Mouse (Mus musculus) liver, embryonic 14.5 days (tissue): Measurements from ENCODE around the gene Cpne7. TPM values are rescaled to one million over a fixed set of nuclear protein-coding genes. Genes with fewer than 3 reads are reported as not detected.

ENCODE experiments used
- ATAC-seq: fragments of 200-750 bp; cut with Nextera tagmentation; 2 replicates; pipeline ENCODE4 v1.8.0; 2017; ENCODE audit warnings: moderate number of reproducible peaks, mild to moderate bottlenecking, moderate library complexity; ENCODE audit not compliant: insufficient read depth
- DNase-seq, 3 experiments: peaks; one replicate each; pipeline ENCODE4 v3.0.0-alpha.2; 2012 to 2013; ENCODE audit warnings: low read depth in 3 of 3, low spot score in 3 of 3
- H3K27ac ChIP-seq: fragments of 300-500 bp; sonication (generic); 2 replicates; pipeline ENCODE4 v1.5.1; 2014; ENCODE audit warnings: moderate library complexity, mild to moderate bottlenecking, control low read depth, inconsistent platforms
- H3K27me3 ChIP-seq: fragments of 300-500 bp; sonication (generic); 2 replicates; pipeline ENCODE4 v1.6.1; 2014; ENCODE audit warnings: mild to moderate bottlenecking, low read length, moderate library complexity; ENCODE audit not compliant: control insufficient read depth, insufficient read depth
- H3K36me3 ChIP-seq: fragments of 300-500 bp; sonication (generic); replicated peaks from 2 replicates; pipeline ENCODE4 v1.6.1; 2014; ENCODE audit warnings: low read depth; ENCODE audit not compliant: control insufficient read depth, insufficient read depth
- H3K4me1 ChIP-seq, 2 experiments: fragments of 200-500 bp in 1 of 2; fragments of 300-500 bp in 1 of 2; sonication (generic) in 1 of 2; replicated peaks; 2 replicates each; pipeline ENCODE4 v1.6.1; 2012 to 2014; ENCODE audit warnings: antibody characterized with exemption in 1 of 2, inconsistent platforms in 1 of 2, low read length in 1 of 2; ENCODE audit not compliant: control insufficient read depth in 2 of 2, insufficient read depth in 2 of 2
- H3K4me2 ChIP-seq: fragments of 300-500 bp; sonication (generic); 2 replicates; pipeline ENCODE4 v1.6.1; 2014; ENCODE audit warnings: low read depth, mild to moderate bottlenecking, control low read depth, moderate library complexity
- H3K4me3 ChIP-seq, 2 experiments: fragments of 200-500 bp in 1 of 2; fragments of 300-500 bp in 1 of 2; sonication (generic) in 1 of 2; 2 replicates each; pipeline ENCODE4 v1.5.1; 2012 to 2014; ENCODE audit warnings: low read depth in 2 of 2, low read length in 2 of 2, mild to moderate bottlenecking in 2 of 2, control low read depth in 1 of 2, inconsistent platforms in 1 of 2, moderate library complexity in 1 of 2; ENCODE audit not compliant: insufficient read depth in 1 of 2
- H3K9ac ChIP-seq: fragments of 300-500 bp; sonication (generic); replicated peaks from 2 replicates; pipeline ENCODE4 v1.6.1; 2014; ENCODE audit warnings: mild to moderate bottlenecking, control low read depth, moderate library complexity
- H3K9me3 ChIP-seq: fragments of 300-500 bp; sonication (generic); 2 replicates; pipeline ENCODE4 v1.6.1; 2016; ENCODE audit warnings: low read length, mixed read lengths; ENCODE audit not compliant: control insufficient read depth
- CTCF ChIP-seq: IDR thresholded peaks from 2 replicates; pipeline ENCODE4 v1.5.1; 2016; ENCODE audit warnings: antibody characterized with exemption, low read depth, control low read depth
- EP300 ChIP-seq: IDR thresholded peaks from 2 replicates; pipeline ENCODE4 v1.6.1; 2016; ENCODE audit warnings: antibody characterized with exemption, low read depth
- WGBS: fragments of 180-500 bp; shearing (Covaris S2); extraction: QIAGEN DNeasy Blood & Tissue Kit; methylation state at CpG from one replicate; pipeline ENCODE4 v1.1.7; 2014; ENCODE audit not compliant: insufficient replicate concordance; 5-methylcytosine and 5-hydroxymethylcytosine counted together
- polyA plus RNA-seq, 2 experiments: library from polyadenylated mRNA; depleted of rRNA in 1 of 2; stranded (reverse) in 1 of 2; unstranded in 1 of 2; fragments of >200 nt; fragmentation: Nextera tagmentation in 1 of 2; extraction: Ambion mirVana in 1 of 2; gene quantifications; 2 replicates each; pipeline versions ENCODE4 v1.2.1 to v1.2.3; 2012 to 2014

The Cpne7 gene
- polyA plus RNA-seq (2012; rRNA removed) (1.7 and 1.9 TPM in 2 replicates), polyA plus RNA-seq (2014; fragmentation: Nextera tagmentation; extraction: Ambion mirVana) (0.58 and 0.65 TPM in 2 replicates)

DNA sequence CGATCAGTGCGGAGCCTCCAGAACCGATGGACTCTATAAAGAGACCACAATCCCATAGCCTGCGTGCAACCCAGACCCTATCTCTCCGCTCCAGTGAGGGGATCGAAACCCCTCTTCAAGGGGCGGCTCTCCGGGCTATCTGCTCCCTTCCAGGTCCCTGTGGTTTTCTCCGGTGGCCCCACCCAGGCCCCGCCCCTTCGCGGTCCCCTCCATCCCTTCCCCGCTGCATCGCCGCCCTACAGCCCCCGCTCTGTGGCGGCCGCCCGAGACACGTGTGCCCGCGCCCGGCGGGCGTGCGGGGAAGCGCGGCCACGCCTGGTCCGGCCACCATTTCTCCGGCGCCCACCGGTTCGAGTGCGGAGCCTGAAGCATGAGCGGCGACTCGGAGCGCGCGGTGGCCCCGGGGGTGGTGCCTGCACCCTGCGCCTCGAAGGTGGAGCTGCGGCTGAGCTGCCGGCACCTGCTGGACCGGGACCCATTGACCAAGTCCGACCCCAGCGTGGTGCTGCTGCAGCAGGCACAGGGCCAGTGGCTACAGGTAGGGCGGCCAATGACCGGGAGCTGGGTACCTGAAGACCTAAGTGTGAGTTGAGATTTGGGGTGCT, at the start of gene Cpne7:
TSS of gene Cpne7 (plus strand) at position 248 of the 605 bp plus-strand sequence.
- Histone ChIP-seq H3K9ac (no peak within 1 kb of the TSS), H3K27ac (no peak within 1 kb of the TSS), H3K36me3 (no peaks in the 10 kb centered on the region), H3K9me3 (no peaks in the 10 kb centered on the region), H3K4me2 (peak within 1 kb of the TSS; percentile 84), H3K27me3 (peaks cover 30% of the 10 kb centered on the region), H3K4me1 (peaks cover 7 to 38% of the 10 kb centered on the region in 2 experiments; a peak in 3 of 4 replicates), H3K4me3 (peak within 1 kb of the TSS; percentile 18 to 54; a peak in 3 of 4 replicates)
- DNase-seq (no peak), ATAC-seq (peak; percentile 66)
- no peak for TF ChIP-seq CTCF
- no peak for TF ChIP-seq EP300
- under 1% methylated on average over 51 of the region's 51 CpGs for WGBS

GRCm38 (mm10) chr8:123071176-123071575, 46.0 kb upstream of the Cpne7 start:
- Histone ChIP-seq H3K4me1 (peaks cover 5 to 11% of the 10 kb centered on the region in 2 experiments), H3K27me3 (no peaks in the 10 kb centered on the region), H3K9me3 (no peaks in the 10 kb centered on the region), H3K4me2 (no peak overlapping the region), H3K36me3 (peaks cover 14% of the 10 kb centered on the region), H3K9ac (no peak overlapping the region), H3K27ac (no peak overlapping the region), H3K4me3 (no peak overlapping the region)
- 81% methylated on average over 4 of the region's 4 CpGs for WGBS
- ATAC-seq (no peak), DNase-seq (no peak)
- TF ChIP-seq CTCF (no peak), EP300 (no peak)

DNA sequence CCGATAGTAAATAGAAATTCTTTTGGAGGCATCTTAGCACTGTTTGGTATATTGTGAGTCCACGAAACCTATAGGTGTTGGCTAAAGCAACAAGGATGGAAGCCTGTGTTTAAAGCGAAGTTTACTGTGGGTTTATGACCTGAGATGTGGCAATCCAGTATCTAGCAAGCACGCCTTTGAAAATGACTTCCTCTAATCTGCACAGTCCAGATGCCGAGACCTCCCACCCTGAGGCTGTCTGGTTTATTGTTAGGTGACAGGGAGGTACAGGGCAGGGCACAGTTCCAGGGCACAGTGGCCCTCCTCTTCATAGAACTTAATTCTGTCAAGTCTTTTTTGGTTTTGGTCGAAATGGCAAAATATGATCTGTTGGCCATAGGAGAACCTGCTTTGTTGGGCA, 40.0 kb upstream of the Cpne7 start:
- no peak overlapping the region for H3K4me2 ChIP-seq
- no peak overlapping the region for H3K27ac ChIP-seq
- peaks cover 0 to 4% of the 10 kb centered on the region in 2 experiments; a peak in 2 of 4 replicates for H3K4me1 ChIP-seq
- DNase-seq: no peak
- no peaks in the 10 kb centered on the region for H3K27me3 ChIP-seq
- no peaks in the 10 kb centered on the region for H3K9me3 ChIP-seq
- 51% methylated on average over 6 of the region's 6 CpGs for WGBS
- peak; percentile 53; the same call in 1 of the 2 replicates for ATAC-seq
- H3K4me3 ChIP-seq: no peak overlapping the region
- peaks cover 12% of the 10 kb centered on the region for H3K36me3 ChIP-seq
- no peak overlapping the region for H3K9ac ChIP-seq
- TF ChIP-seq CTCF (no peak), EP300 (no peak)

GRCm38 (mm10) chr8:123082993-123083392, 34.2 kb upstream of the Cpne7 start:
- no peak overlapping the region for H3K27ac ChIP-seq
- ATAC-seq (no peak), DNase-seq (no peak)
- peaks cover 14% of the 10 kb centered on the region for H3K36me3 ChIP-seq
- H3K27me3 ChIP-seq: no peaks in the 10 kb centered on the region
- no peak overlapping the region for H3K4me3 ChIP-seq
- H3K9me3 ChIP-seq: no peaks in the 10 kb centered on the region
- H3K4me2 ChIP-seq: no peak overlapping the region
- H3K4me1 ChIP-seq: no peaks in the 10 kb centered on the region
- TF ChIP-seq EP300 (no peak), CTCF (no peak)
- no peak overlapping the region for H3K9ac ChIP-seq
- WGBS: 73% methylated on average over 6 of the region's 6 CpGs

- Histone ChIP-seq H3K4me1 (no peaks in the 10 kb centered on the region), H3K36me3 (peaks cover 14% of the 10 kb centered on the region), H3K27ac (no peak overlapping the region), H3K9ac (no peak overlapping the region), H3K4me2 (no peak overlapping the region), H3K4me3 (no peak overlapping the region), H3K27me3 (no peaks in the 10 kb centered on the region), H3K9me3 (no peaks in the 10 kb centered on the region)
- WGBS: 82% methylated on average over 12 of the region's 12 CpGs
- TF ChIP-seq CTCF (no peak), EP300 (no peak)
- ATAC-seq: no peak
- DNase-seq: no peak
These were observed 33.6 kb upstream of the Cpne7 start for GRCm38 (mm10) chr8:123083610-123084009.
